Mouse (Mus musculus) spleen, adult 2 months (tissue): ENCODE measurements around the gene Slc24a3.

Source experiments
- CTCF ChIP-seq: fragments of 200-500 bp; IDR thresholded peaks from 2 replicates; pipeline ENCODE4 v1.5.1; 2011; ENCODE audit warnings: mild to moderate bottlenecking, inconsistent platforms; ENCODE audit not compliant: insufficient read depth, insufficient read length, insufficient replicate concordance; ENCODE audit errors: extremely low read depth
- POLR2A ChIP-seq: fragments of 200-500 bp; IDR thresholded peaks from 2 replicates; pipeline ENCODE4 v1.6.1; 2011; ENCODE audit warnings: low read depth, low read length, inconsistent platforms

- no peak for TF ChIP-seq POLR2A
- TF ChIP-seq CTCF, result no peak
Measured at GRCm38 (mm10) chr2:145299914-145300699, 132.6 kb downstream of the Slc24a3 start.
